Mouse (Mus musculus): Measurements from ENCODE around the gene Metap1d.

- TF ChIP-seq POLR2A (IDR thresholded peaks at IDR 0.05; ENCODE audit: extremely low read depth, insufficient read depth, low read length) (no peak), CTCF (IDR thresholded peaks at IDR 0.05; ENCODE audit: extremely low read depth, insufficient read depth, low read length) (no peak)
Observed at GRCm38 (mm10) chr2:71517466-71518099, 64.5 kb downstream of the Metap1d start.

All from cortical plate, adult 2 months (tissue).